Mouse (Mus musculus) cerebellum, postnatal 10 days (tissue): ENCODE measurements around the gene A930004D18Rik.
A peak's percentile ranks its signal among the peaks of the same experiment; 100 is the strongest.

Experiments
- DNase-seq, 2 experiments: peaks; one replicate each; pipeline ENCODE4 v3.0.0; 2021; ENCODE audit warnings: mixed read lengths in 2 of 2

Gene A930004D18Rik

DNA sequence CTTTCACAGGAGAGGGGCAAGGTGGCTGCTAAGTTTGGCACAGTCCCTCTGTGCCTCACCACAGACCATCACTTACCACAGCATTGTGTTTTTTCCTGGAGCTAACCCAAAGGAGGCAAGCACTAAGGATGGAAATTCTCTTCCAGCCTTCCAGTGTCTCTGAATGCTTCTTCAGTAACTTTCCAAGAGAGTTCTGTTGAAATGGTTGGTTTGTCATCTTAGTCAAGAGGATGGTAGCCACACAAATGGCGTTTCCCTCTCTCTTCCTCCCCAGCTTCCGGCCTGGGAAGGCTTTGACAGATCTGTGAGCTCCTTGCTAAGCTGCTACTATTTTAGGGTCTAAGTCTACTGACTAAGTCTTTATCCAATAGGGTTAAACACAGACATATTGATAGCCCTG lies at the start of gene A930004D18Rik:
TSS of gene A930004D18Rik (minus strand) at position 247 of the 400 bp plus-strand sequence.
- DNase-seq = no peak

DNA sequence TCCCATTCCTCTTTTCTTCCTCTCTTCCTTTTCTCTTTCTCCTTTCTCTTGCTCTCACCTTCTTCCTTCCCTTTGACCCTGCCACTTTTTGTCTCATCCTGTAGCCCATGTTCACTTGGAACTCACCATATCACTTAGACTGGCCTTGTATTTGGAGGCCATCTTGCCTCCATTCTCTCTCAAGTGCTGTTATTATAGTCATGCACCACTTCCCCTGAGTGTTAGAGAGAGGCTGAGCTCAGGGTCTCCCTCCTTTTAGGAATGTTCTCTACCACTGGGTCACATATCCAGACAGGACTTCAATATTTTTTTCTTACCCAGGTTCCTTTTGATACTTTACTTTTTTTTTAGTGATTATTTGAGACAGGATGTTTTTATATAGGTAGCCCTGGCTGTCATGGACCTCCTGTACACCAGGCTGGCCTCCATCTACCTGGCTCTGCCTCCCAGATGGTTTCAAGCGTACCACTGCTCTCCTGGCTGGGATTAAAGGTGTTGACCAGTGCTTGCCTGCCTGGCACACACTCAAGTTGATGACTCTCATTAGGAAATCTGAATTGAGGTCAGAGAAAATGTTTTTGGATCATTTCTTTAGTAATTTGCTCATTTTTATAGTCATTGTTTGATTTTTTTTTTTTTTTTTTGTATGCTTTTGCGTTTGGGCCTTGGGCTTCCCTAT lies 42.8 kb upstream of the A930004D18Rik start:
- peak; percentile 51 for DNase-seq

DNA sequence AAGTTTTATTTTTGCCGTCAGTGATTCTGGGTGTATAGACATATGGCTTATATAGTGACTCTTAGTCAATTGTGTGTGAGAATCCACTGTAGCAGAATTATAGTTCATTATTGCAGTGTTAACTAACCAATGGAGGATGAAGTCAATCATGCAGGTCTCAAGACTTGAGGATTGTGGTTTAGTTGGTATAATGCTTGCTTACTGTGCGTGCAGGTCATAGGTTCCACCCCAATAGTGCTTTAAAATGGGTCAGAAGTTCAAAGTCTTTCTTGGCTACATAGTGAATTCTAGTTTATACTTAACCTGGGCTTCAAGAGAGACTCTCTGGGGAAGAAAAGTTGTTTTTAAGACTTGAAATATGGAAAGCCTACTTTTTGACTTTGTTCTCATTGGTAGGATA lies 34.4 kb upstream of the A930004D18Rik start:
- DNase-seq = no peak

DNA sequence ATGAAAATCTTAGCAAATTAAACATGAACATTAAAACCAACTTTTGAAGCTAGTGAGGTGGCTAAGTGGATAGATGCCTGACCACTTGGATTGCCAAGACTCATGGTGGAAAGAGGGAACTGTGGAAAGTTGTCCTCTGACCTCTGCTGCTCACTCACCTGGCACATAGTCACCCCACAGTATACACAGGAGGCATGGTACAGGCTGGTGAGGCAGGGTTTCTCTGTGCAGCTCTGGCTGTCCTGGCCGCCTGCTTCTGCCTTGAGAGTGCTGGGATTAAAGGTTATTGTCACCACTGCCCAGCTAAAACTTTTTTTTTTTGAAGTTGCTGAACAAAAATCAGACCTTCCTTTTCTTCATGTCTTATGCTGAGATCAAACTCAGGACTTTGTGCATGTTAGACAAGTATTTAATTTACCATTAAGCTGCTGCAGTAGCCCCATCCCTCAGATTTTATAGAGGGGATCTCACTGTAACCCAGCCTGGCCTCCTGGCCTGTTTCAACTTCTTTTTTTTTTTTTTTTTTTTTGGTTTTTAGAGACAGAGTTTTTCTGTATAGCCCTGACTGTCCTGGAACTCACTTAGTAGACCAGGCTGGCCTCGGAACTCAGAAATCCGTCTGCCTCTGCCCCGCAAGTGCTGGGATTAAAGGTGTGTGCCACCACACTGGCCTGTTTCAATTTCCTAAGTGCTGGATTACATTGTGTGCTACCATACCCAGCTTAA lies 30.7 kb upstream of the A930004D18Rik start:
- no peak for DNase-seq

DNA sequence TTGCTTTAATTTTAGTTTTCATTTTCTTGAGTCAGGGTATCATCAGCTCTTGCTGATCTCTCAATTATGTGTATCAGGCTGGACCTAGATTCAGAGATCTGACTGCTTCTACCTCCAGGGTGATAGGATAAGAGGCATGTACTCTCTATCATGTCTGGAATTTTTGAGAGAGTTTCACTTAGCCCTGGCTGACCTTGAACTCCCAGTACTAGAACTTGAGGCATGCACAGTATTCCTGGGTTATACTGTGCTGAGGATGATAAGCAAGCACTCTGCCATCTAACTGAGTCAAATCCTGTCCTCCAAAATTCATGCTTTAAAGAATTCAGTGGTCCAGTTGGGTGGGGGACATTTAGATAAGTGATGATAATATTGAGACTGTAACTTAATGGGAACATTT lies 28.9 kb upstream of the A930004D18Rik start:
- DNase-seq = no peak

DNA sequence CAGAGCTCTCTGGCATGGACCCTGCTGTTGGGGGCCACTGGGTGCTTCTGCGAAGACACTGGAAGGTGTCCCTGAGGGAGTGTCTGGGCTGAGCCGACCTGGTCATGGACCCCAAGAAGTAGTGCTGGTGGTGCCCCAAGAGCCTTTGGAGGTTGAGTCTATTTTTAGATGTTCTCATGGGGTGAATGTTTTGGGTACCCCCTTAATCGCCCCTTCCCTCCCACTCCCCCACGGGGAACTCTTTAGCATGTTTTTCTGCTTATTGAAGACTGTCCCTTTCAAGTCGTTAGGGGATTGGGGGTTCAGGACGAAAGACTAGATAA lies 28.1 kb upstream of the A930004D18Rik start:
- no peak for DNase-seq

DNA sequence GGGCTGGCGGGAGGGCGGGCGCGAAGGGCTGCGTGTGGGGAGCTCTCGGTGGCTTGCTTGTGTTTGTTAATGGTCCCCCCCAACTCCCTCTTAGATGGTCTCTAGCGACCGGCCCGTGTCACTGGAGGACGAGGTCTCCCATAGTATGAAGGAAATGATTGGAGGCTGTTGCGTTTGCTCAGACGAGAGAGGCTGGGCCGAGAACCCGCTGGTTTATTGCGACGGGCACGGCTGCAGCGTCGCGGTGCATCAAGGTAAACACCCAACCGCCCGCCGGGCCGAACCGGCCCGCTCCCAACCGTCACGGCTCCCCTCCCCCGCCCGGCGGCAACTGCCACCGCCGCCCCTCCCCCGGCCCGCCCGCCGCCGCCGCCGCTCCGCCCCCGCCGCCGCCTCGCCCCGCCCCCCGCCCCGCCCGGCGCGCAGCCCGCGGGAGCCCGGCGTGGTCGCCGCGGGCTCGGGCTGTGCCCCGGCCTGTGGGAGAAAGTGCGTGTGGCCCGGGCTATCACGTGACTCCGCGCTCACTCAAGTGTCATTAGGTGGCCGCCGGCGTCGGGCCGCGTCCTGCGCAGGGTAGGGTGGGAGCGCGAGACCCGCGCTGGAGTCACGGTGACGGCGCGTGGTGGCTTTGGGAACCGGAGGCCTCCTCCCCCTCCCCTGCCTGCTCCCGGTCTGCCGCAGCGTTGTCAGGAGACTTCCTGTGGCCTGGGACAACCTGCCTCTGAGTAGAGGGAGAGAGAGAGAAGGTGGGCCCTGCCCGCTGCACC lies 27.6 kb upstream of the A930004D18Rik start:
- peak; percentile 88 to 92 for DNase-seq

DNA sequence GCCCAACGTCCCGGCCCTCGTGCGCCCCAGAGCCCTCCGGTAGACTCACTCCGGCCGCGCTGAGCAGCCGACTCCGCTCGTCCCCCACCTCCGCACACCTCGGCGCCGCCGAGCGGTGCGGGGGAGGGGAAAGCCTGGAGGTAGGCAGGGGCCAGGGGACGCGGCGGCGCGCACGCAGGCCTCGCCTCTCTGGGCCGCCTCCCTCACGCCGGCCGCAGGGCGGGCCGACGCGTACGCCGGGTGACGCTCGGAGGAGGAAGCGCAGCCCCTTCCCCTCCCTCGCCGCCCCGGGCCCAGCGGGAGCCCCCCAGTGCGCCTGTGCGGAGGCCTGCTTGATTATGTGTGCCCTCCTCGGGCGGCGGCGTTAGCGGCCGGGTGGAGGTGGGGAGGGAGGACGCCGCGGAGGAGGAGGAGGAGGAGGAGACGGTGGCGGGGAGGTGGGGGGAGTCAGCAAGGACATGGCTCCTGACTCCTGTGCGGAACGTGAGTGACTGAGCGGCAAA lies 26.9 kb upstream of the A930004D18Rik start:
- DNase-seq = peak; percentile 96 to 98

DNA sequence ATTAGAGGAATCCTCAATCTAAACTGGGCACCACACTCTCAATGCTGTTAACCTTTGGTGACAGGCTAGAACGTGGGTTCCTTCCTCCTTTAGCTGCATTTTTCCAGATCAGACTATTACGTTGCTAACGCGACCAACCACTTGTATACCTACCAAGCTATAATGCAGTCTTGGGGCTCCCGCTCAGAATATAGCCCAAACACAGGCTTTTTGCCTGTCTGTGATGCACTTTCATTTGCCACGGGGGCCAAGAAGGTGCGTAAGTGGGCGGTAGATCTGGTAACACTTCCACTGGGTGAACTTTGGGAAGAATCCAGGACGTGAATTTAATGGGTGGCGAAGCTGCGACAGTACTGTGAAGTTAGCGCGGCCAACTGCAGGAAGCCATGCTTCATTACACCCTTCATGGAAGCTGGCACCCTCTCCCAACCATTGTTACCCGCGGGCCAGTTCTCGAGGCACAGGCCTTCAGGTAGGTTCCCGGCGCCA lies 26.3 kb upstream of the A930004D18Rik start:
- peak; percentile 85 to 88 for DNase-seq

DNA sequence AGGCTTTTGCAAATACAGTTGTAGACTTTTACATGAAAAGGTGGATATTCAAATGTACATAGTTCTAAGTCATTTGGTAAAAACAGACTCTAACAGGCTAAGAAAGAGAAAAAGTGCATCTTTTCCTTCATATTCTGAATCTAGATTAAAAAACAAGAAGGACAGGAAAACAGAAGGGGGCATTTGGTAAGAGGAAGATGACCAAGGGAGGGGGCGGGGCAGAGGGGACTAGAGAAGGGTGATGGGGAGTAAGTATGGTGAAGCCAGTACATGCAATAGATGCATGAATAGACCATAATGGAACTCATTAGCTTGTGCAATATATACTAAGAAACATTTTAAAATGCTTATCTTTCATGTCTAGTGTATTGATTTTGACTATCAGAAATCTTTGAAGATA lies 22.9 kb upstream of the A930004D18Rik start:
- peak; percentile 31 to 42 for DNase-seq

DNA sequence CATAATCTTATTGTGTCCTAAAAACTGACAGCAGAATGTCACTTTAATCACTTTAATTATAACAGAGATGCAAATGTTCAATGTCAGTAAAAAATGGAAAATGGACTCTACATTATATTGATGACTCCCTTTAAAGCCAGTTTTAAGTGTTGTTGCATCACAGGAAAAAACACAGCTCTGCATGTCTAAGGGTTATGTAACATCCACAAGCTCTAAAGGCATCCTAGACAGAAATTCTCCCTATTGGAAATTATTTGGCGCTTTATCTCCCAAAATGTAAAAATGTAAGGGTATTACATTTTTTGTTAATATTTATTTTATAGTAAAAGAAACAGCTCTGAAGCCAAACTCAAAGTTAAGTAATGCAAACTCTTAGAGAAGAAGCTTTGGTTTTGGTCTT lies 22.4 kb upstream of the A930004D18Rik start:
- no peak for DNase-seq

DNA sequence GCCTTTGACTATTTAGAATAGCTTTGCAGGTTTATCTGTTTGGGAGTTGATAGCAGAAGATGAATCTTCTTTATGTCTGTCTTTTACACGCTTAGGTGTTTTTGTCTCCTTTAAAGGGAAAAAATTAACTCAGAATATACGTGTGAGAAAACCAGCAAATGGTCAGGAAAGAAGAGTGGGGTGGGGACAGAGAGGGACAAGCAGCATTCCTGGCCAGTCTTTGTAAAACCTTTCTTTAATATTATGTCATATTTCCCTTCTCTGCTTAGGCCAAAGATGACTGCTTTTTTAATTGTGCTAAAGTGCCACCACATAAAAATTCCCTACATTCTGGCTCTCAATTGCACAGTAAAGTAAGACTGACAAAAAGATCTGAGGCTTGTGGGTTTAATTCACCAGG lies 21.5 kb upstream of the A930004D18Rik start:
- peak in 1 of 2 experiments; percentile 18 for DNase-seq

DNA sequence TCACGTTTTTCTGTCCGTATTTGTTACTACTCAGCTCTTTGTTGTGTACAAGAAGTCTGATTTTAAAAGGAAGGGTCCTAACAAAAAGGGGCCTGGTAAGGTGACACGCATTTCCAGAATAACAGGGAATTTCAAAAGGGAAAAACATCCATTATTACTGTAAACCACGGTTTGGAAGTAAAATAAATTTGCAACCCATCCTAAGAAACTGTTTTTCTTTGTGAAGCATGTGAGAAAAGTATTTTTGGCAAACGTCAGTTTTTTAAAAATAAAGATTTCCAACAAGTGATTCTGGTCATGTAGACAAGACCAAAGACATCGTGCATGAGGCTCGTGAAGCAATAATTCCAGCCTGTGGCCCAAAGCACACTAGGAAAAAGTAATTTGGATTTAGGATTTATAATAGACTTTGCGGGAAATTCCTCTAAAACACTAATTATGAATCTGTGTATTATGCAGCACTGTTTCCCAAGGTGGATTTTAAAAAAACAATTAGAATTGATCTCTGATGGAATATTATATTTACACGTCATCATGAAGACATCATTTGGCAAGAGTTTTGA lies 20.7 kb upstream of the A930004D18Rik start:
- peak in 1 of 2 experiments; percentile 24 for DNase-seq

DNA sequence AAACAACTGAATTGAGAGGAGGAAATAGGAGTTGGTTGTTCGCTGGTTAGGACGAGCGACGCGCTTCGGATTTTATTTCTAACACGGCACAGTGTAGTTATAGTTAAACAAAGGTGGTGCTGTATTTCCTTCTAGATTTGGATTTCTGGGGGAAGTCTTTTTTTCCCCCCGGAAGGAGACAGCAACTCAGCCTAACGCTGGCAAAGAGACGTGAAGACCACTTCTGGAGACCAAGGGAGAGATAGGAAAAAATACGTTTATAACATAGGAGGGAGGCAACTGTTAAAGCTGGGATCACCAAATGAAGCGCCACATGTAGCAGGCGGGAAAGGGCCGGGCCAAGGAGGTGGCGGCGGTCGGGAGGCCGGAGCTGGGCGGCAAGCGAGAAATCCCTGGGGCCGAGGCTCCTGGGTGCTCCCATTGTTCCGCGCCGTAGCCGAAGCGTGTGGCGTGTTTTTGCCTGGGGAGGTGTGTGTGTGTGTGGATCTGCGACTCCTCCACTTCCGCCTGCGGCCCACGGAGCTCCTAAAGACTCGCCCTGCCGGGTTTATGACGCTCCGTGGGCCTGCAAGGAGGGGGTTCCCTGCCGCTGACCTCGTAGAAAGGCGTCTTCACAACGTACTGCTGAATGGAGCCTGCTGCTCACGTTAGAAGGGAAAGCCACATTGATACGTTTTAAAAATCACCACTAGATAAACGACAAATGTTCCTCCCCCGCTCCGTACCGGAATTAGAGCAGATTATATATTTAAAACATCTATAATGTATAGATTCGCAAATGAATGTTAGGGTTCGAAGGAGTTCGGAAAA lies 20.0 kb upstream of the A930004D18Rik start:
- peak; percentile 72 to 76 for DNase-seq

DNA sequence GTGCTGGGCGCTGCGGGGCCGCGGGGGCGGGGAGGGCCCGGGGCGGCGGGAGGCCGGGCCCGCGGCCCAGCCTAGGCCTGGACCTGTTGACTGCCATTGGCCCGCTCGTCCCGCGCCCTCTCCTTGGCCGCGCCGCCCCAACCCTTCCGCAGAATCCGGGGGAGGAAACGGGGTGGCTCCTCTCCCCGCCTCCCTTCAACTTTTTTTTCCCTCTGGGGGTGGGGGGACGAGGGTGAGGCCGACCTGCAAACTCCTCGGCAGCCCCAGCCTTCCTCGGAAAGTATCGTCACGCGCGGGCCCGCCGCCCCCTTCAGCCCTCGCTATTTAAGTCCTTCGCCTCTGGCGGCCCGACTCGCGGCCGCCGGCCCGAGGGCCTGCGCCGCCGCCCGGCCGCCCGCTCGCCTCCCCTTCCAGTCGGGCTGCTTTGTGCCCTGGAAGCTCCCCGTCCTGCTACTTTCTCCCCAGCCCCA lies 19.3 kb upstream of the A930004D18Rik start:
- peak; percentile 91 to 95 for DNase-seq

DNA sequence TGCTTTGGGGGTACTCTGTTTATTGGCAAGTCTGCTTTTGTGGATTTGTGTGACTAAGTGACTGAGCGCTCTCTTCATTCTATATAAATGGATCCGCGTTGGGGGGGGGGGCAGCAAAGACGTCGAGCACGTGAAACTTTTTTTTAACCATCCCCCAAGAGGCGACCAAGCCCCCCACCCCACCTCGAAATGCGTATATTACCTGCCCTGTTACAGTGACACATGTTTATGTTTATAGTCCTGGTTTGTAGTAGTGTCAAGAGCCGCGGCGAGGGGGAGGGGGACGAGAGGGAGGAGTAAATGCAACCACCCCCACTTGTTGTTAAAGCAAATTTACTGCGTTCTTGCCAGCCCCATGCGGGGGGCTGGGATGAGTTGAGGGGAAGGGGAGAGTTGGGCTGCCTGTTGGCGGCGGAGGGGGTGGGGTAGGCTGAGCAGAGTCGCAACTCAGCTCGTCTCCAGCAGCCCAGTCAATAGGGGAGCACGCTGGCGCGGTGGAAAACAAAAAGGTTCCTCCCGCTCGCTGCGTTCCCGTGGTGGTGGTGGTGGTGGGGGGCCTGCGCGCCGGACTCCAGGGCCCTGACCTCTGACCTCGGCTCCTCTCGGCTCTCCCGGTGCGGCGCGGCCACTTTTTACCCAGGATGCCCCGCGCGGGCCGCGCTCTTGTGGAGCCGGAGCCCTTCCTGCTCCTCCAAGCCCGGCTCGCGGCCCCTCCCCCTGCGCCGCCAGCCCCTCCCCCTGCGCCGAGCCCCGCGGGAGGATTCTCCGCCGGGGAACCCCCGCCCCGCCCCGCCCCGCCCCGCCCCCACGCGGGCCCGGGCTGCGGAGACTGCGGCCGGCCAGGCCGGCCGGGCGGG lies 18.6 kb upstream of the A930004D18Rik start:
- DNase-seq = peak; percentile 96 to 98

DNA sequence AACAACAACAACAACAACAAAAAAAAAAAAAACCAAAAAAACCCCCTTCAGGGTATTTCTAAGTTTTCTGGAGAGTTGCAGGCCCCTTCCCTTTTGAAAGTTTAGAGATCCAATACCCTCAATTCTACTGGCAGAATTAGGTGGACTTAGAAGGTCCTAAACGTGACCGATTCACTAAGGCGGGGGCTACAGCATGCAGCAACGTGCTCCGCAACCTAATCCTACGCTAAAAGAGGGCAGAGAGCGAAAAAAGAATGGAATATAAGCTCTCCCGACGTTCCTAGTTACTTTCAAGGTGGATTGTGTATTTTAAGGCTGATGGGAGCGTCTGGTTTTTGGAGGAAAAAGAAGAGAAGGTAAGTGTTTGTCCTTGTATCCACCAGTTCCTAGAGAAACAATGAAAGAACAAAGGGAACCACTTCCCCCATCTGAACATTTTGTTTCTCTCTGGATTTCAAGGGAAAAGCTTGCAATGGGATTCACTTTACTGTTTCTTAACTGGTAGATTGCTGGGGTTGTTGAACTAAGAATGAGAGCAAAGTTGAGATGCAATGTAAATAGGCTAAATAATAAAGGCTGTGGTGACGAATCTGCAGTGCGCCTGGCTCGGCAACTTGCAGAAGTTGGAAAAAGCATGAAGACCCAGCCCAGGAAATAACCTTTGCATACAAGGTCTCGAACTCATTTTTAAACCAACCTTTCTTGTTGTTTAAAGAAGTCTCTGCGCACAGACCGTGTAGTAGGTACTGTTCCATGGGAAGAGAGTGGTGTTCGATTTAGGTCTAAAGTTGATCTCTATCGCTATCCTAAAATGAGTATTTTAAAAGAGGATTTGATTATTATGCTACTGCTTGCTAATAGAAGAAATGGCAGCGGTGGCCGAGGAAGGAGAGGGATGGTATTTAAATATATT lies 17.7 kb upstream of the A930004D18Rik start, which contains the start of gene Mllt10:
TSS of gene Mllt10 (plus strand) at position 222 of the 913 bp plus-strand sequence.
- peak; percentile 18 to 27 for DNase-seq

DNA sequence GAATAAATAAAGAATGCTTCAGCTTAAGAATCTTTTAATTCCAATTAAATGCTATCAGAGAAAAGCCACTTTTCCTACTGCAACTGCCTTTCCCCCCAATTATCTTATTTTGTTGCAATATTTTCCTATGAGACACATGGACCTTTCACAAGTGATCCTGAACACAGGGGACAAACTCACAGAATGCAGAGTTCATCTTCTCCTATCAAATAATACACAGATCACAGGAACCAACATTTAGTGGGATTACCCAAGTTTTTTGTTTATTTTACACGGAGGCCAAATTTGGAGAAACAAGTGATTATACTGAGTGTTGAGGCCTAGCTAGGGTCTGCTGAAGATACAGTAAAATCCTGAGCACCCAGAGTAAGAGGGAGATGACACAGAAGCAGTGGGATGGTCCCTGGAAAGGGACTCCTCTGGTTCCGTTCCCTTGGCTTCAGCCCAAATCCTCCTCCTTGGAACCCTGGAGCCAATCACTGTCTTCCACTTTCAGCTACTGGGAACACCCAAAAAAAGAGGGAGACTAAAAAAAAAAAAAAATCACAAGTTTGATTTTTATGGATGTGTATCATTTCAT lies 16.5 kb upstream of the A930004D18Rik start:
- peak; percentile 85 to 87 for DNase-seq

DNA sequence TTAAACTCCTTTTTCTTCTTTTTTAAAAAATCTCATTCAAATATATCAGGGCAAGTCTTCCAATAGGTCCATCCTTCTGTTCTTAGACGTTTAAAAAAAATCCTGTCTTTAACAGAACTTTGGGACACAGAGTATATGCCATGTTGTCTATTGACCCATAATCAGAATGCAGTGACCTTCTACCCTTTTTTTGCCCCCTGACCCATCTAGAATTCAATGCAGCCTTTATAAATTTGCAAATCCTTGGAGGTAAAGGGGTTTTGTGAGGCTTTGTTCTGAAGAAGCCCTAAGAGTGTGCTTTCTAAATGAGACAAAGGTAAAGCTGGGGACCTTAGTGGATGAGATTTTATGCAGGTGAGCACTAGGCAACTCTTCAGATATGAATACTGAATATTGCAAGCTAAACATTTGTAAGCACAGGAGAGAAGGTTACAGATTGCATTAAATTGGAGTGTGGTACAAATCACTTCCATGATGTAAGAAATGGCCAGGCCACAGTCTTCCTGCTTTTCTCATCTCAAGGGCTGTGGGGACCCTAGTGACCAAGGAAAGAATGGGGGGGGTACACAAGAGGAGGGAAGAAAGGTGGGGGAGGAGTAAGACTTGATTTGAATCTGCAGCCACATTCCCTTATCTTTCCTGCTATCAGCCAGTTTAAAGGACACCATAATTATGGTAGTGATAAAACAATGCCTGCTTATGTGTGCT lies 15.9 kb upstream of the A930004D18Rik start:
- DNase-seq = no peak
